Mouse (Mus musculus) heart, embryonic 16.5 days (tissue): ENCODE results near the gene Gm20388. TPM values are rescaled to one million over a fixed set of nuclear protein-coding genes. Genes with fewer than 3 reads are reported as not detected.

Experiments used
- ATAC-seq: fragments of 200-750 bp; cut with Nextera tagmentation; replicated peaks from 2 replicates; pipeline ENCODE4 v1.8.0; 2017; ENCODE audit warnings: moderate number of reproducible peaks; ENCODE audit not compliant: insufficient read depth, low FRiP score; ENCODE audit errors: extremely low read depth
- H3K27ac ChIP-seq: fragments of 300-500 bp; sonication (generic); 2 replicates; pipeline ENCODE4 v1.5.1; 2014; ENCODE audit warnings: mild to moderate bottlenecking, low read length, control low read depth, moderate library complexity
- H3K27me3 ChIP-seq: fragments of 300-500 bp; sonication (generic); 2 replicates; pipeline ENCODE4 v1.6.1; 2014; ENCODE audit warnings: low read length, mixed read lengths; ENCODE audit not compliant: control insufficient read depth, insufficient read depth
- H3K36me3 ChIP-seq: fragments of 300-500 bp; sonication (generic); 2 replicates; pipeline ENCODE4 v1.6.1; 2014; ENCODE audit not compliant: control insufficient read depth, insufficient read depth
- H3K4me1 ChIP-seq: fragments of 300-500 bp; sonication (generic); 2 replicates; pipeline ENCODE4 v1.6.1; 2014; ENCODE audit warnings: low read length, mixed read lengths; ENCODE audit not compliant: control insufficient read depth, insufficient read depth
- H3K4me2 ChIP-seq: fragments of 300-500 bp; sonication (generic); 2 replicates; pipeline ENCODE4 v1.6.1; 2014; ENCODE audit warnings: low read depth, mild to moderate bottlenecking, control low read depth, low read length
- H3K4me3 ChIP-seq: fragments of 300-500 bp; sonication (generic); 2 replicates; pipeline ENCODE4 v1.5.1; 2014; ENCODE audit warnings: mild to moderate bottlenecking, control low read depth, low read length
- H3K9ac ChIP-seq: fragments of 300-500 bp; sonication (generic); 2 replicates; pipeline ENCODE4 v1.6.1; 2014; ENCODE audit warnings: low read length, control low read depth
- H3K9me3 ChIP-seq: fragments of 300-500 bp; sonication (generic); replicated peaks from 2 replicates; pipeline ENCODE4 v1.6.1; 2016; ENCODE audit warnings: low read length; ENCODE audit not compliant: control insufficient read depth
- WGBS: fragments of 180-500 bp; shearing (Covaris S2); extraction: QIAGEN DNeasy Blood & Tissue Kit; methylation state at CpG from one replicate; pipeline ENCODE4 v1.1.7; 2014; 5-methylcytosine and 5-hydroxymethylcytosine counted together
- polyA plus RNA-seq: library from polyadenylated mRNA; unstranded; fragments of >200 nt; fragmentation: Nextera tagmentation; extraction: Ambion mirVana; gene quantifications from 2 replicates; pipeline ENCODE4 v1.2.1, GENCODE M21; 2015

Gene Gm20388
- polyA plus RNA-seq, 1 experiment from 2014 or later = 4.5 TPM

DNA sequence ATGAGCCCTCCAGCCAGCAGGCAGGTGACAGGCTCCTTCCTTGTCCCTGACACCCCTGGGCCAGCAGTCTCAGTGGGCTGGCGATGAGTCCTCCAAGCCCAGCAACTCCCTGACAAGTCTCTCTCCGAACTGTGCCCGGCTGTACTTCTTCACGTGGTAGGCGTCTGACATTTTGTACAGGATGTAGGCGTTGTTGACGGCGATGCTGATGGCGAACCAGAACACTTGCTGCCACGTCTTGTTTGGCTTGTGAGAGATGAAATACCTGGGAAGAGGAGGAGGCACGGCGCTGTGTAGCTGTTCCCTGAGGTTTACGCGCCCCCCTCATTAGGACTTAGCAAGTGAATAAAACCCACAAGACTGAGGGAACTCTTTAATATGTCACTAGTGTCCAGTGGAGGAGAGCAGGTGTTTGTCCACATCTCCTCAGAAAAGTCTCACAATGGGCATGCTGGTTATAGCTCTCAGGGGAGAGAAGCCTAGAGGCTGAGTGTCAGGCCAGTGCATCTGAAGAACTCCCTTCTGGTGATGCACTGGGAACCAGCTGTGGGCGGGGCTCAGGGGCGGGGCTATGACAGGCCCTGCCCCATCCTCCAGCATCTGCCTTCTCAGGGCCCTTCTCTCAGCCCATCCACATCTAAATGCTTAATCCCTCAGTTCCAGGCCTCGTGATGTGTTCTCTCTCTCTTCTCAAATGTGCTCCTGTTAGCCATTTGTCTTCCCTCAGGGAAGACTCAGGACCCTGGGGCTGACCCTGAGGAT is 4460.0 kb downstream of the Gm20388 start:
- Histone ChIP-seq H3K27ac (no peak overlapping the region), H3K9ac (no peak overlapping the region)

DNA sequence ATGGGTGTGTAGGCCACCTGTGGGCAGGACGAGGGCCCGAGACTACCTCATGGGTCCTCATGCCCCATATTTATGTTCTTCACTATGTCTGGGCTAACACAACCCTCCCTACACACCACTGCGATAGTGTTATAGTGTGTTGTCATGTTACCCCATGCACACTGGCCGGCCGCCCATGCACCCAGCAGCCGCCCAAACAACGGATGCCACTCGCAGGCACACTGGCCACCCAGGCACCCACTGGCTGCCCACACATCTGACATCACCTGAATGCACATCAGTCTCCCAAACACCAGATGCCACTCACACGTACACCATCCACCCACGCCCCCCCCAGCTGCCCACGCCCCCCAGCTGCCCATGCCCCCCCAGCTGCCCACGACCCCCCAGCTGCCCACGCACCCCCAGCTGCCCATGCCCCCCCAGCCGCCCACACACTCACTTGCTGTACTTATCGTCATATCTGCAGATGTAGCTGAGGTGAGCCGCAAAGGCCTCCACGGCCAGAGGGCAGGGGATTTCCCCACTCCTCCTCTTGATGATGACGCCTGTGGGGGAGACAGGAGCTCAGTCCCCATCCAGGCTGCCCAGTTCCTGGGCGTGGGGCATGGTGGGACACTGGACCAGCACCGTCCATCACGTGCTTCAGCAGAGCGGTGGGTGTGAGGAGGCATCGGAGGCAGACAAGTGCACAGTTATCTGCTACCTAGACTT is 4460.9 kb downstream of the Gm20388 start:
- Histone ChIP-seq H3K27ac (no peak overlapping the region), H3K4me1 (peaks cover 9% of the 10 kb centered on the region), H3K9ac (no peak overlapping the region), H3K36me3 (no peaks in the 10 kb centered on the region), H3K4me3 (no peak overlapping the region), H3K27me3 (no peaks in the 10 kb centered on the region), H3K4me2 (no peak overlapping the region), H3K9me3 (no peaks in the 10 kb centered on the region)
- WGBS = 84% methylated on average over 23 of the region's 23 CpGs
- ATAC-seq = no peak

More for the DNA sequence above, 4460.0 kb downstream of the Gm20388 start:
- WGBS = 72% methylated on average over 17 of the region's 17 CpGs
- Histone ChIP-seq H3K36me3 (no peaks in the 10 kb centered on the region), H3K27me3 (no peaks in the 10 kb centered on the region), H3K4me2 (no peak overlapping the region), H3K4me1 (peaks cover 8% of the 10 kb centered on the region), H3K9me3 (no peaks in the 10 kb centered on the region), H3K4me3 (no peak overlapping the region)
- ATAC-seq = no peak

DNA sequence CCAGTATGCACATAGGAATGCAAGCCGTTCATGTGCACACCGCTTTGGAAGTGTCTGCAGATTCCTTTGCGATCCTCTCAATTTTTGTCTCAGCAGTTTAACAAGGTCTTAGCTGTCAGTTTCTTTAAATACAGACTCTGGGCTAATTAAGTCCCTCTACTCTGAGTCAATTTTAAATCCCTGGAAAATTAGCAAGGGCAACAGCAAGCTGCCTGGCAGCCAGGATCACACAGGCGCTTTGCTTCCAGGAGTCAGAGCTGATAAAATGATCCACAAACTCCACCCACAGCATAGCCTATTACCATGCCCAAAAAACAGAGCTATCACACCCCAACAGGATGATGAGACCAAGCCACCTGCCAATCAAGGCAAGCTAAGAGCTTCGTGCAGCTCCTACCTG is 4463.1 kb downstream of the Gm20388 start:
- Histone ChIP-seq H3K4me3 (no peak overlapping the region), H3K9me3 (no peaks in the 10 kb centered on the region), H3K9ac (no peak overlapping the region), H3K27me3 (no peaks in the 10 kb centered on the region), H3K4me1 (peaks cover 9% of the 10 kb centered on the region), H3K4me2 (no peak overlapping the region), H3K36me3 (no peaks in the 10 kb centered on the region), H3K27ac (no peak overlapping the region)
- ATAC-seq = no peak
- WGBS = 79% methylated on average over 5 of the region's 5 CpGs

DNA sequence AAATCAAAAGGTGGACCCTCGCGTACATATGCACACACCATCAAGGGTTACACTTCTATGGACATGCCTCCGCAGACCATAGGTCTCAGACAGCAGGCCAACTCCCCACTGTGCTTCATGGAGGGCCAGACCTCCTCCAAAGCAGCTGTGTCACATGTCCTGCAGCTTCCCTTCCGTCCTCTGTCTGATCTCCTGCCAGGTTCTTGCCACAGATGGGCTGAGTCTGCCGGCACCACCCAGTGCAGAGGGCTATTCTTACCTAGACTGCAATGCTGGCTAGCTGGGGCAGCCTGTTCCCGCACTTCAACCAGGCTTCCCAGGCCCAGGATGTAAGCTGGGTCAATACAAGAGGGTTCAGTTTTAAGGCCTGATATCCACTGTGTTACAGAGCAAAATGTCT is 4464.5 kb downstream of the Gm20388 start:
- Histone ChIP-seq H3K4me3 (no peak overlapping the region), H3K36me3 (no peaks in the 10 kb centered on the region), H3K4me2 (no peak overlapping the region), H3K9ac (peak overlapping the region; percentile 26; the same call in 1 of the 2 replicates), H3K27me3 (no peaks in the 10 kb centered on the region), H3K9me3 (no peaks in the 10 kb centered on the region), H3K4me1 (peaks cover 9% of the 10 kb centered on the region), H3K27ac (peak overlapping the region; percentile 46)
- ATAC-seq = peak; percentile 68
- 51% methylated on average over 6 of the region's 6 CpGs for whole genome bisulfite sequencing

GRCm38 (mm10) chr8:124375727-124376126 is 4465.1 kb downstream of the Gm20388 start:
- no peaks in the 10 kb centered on the region for H3K27me3 ChIP-seq
- peaks cover 9% of the 10 kb centered on the region for H3K4me1 ChIP-seq
- H3K36me3 ChIP-seq = no peaks in the 10 kb centered on the region
- peak overlapping the region; percentile 26; the same call in 1 of the 2 replicates for H3K9ac ChIP-seq
- H3K4me3 ChIP-seq = no peak overlapping the region
- H3K4me2 ChIP-seq = no peak overlapping the region
- ATAC-seq = no peak
- H3K9me3 ChIP-seq = no peaks in the 10 kb centered on the region
- WGBS = 71% methylated on average over 9 of the region's 9 CpGs
- peak overlapping the region; percentile 46 for H3K27ac ChIP-seq

- Histone ChIP-seq H3K4me1 (peaks cover 9% of the 10 kb centered on the region), H3K27ac (no peak overlapping the region), H3K4me3 (no peak overlapping the region), H3K9ac (no peak overlapping the region), H3K4me2 (no peak overlapping the region), H3K36me3 (no peaks in the 10 kb centered on the region), H3K27me3 (no peaks in the 10 kb centered on the region), H3K9me3 (no peaks in the 10 kb centered on the region)
- ATAC-seq = no peak
- 93% methylated on average over 12 of the region's 12 CpGs for WGBS
Observed at GRCm38 (mm10) chr8:124376406-124376805, 4465.8 kb downstream of the Gm20388 start.

GRCm38 (mm10) chr8:124379289-124379688 is 4468.6 kb downstream of the Gm20388 start:
- Histone ChIP-seq H3K4me2 (no peak overlapping the region), H3K9ac (no peak overlapping the region), H3K4me3 (no peak overlapping the region), H3K27ac (no peak overlapping the region), H3K36me3 (no peaks in the 10 kb centered on the region), H3K27me3 (no peaks in the 10 kb centered on the region), H3K4me1 (peaks cover 9% of the 10 kb centered on the region), H3K9me3 (no peaks in the 10 kb centered on the region)
- ATAC-seq = no peak
- 54% methylated on average over 6 of the region's 6 CpGs for WGBS

DNA sequence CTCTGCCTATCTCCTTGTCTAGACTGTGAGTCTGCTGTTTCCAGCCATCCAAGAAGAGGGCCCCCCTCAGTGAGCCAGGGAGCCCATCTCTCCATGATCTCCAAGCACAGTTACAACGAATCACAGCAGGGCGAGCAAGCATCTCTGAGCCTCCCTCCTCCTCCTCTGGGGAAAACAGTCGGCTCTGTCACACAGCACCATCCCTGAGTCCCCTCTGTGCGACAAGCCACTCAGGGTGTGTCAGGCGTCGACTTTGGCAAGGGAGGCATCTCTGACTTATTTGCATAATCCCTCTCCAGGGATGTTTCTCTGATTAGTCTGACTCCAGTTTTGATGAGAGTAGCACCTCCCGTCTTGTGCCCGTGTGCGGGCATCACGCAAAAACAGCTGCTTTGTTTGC is 4471.6 kb downstream of the Gm20388 start:
- WGBS = 54% methylated on average over 10 of the region's 10 CpGs
- ATAC-seq = no peak

DNA sequence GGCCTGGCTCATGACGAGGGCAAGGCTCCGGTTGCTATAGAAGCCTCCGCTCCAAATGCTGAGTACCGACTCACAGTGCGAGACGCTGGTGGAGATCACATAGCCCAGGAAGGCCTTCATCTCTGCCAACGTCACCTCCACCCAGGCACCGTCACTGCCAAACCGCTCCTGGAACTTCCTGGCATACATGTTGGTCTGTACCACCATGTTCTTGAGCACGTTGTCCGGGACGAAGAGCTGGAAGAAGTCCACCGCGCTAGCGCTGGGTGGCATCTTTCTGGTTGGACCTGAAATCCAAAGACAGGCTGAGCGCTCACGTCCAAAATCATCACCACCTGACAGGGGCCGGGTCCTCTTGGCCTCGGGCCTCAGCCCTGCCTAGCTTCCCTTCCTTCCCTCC is 4473.7 kb downstream of the Gm20388 start:
- Histone ChIP-seq H3K4me3 (no peak overlapping the region), H3K4me1 (no peaks in the 10 kb centered on the region), H3K27me3 (no peaks in the 10 kb centered on the region), H3K36me3 (no peaks in the 10 kb centered on the region), H3K27ac (no peak overlapping the region), H3K9ac (no peak overlapping the region), H3K9me3 (no peaks in the 10 kb centered on the region), H3K4me2 (no peak overlapping the region)
- WGBS = 89% methylated on average over 19 of the region's 19 CpGs
- ATAC-seq = no peak

More for the DNA sequence above, 4471.6 kb downstream of the Gm20388 start:
- Histone ChIP-seq H3K4me2 (no peak overlapping the region), H3K36me3 (no peaks in the 10 kb centered on the region), H3K27ac (no peak overlapping the region), H3K9ac (no peak overlapping the region), H3K4me3 (no peak overlapping the region), H3K9me3 (no peaks in the 10 kb centered on the region), H3K4me1 (no peaks in the 10 kb centered on the region), H3K27me3 (no peaks in the 10 kb centered on the region)
